Mouse (Mus musculus) intestine, postnatal 0 days (tissue): ENCODE data around the gene Elp4. TPM values are rescaled to one million over a fixed set of nuclear protein-coding genes. Genes with fewer than 3 reads are reported as not detected.

Source experiments
- ATAC-seq: fragments of 200-750 bp; cut with Nextera tagmentation; 2 replicates; pipeline ENCODE4 v1.8.0; 2017; ENCODE audit warnings: mild to moderate bottlenecking, moderate TSS enrichment, moderate library complexity
- H3K27ac ChIP-seq: fragments of 300-500 bp; sonication (generic); 2 replicates; pipeline ENCODE4 v1.5.1; 2014; ENCODE audit warnings: mild to moderate bottlenecking, low read depth, low read length, moderate library complexity
- H3K27me3 ChIP-seq: fragments of 300-500 bp; sonication (generic); replicated peaks from 2 replicates; pipeline ENCODE4 v1.6.1; 2014; ENCODE audit warnings: low read length, mixed read lengths; ENCODE audit not compliant: control insufficient read depth, insufficient read depth
- H3K36me3 ChIP-seq: fragments of 300-500 bp; sonication (generic); 2 replicates; pipeline ENCODE4 v1.6.1; 2014; ENCODE audit warnings: mild to moderate bottlenecking, moderate library complexity; ENCODE audit not compliant: control insufficient read depth, insufficient read depth
- H3K4me1 ChIP-seq: fragments of 300-500 bp; sonication (generic); replicated peaks from 2 replicates; pipeline ENCODE4 v1.6.1; 2014; ENCODE audit warnings: antibody characterized with exemption, low read length, mixed read lengths; ENCODE audit not compliant: control insufficient read depth, insufficient read depth
- H3K4me2 ChIP-seq: fragments of 300-500 bp; sonication (generic); replicated peaks from 2 replicates; pipeline ENCODE4 v1.6.1; 2014; ENCODE audit warnings: low read depth, mild to moderate bottlenecking, moderate library complexity
- H3K4me3 ChIP-seq: fragments of 300-500 bp; sonication (generic); 2 replicates; pipeline ENCODE4 v1.5.1; 2014; ENCODE audit warnings: low read depth, low read length
- H3K9ac ChIP-seq: fragments of 300-500 bp; sonication (generic); 2 replicates; pipeline ENCODE4 v1.6.1; 2014; ENCODE audit warnings: mild to moderate bottlenecking, low read depth, low read length
- H3K9me3 ChIP-seq: fragments of 300-500 bp; sonication (generic); 2 replicates; pipeline ENCODE4 v1.6.1; 2016; ENCODE audit warnings: mixed run types; ENCODE audit not compliant: control insufficient read depth
- CTCF ChIP-seq: sonication (generic); IDR thresholded peaks from 2 replicates; pipeline ENCODE4 v1.5.1; 2016; ENCODE audit warnings: low read depth, mild to moderate bottlenecking, control low read depth, antibody characterized with exemption, moderate library complexity
- WGBS: fragments of 180-500 bp; shearing (Covaris S2); extraction: QIAGEN DNeasy Blood & Tissue Kit; methylation state at CpG from one replicate; pipeline ENCODE4 v1.1.7; 2014; 5-methylcytosine and 5-hydroxymethylcytosine counted together
- polyA plus RNA-seq: library from polyadenylated mRNA; unstranded; fragments of >200 nt; fragmentation: Nextera tagmentation; extraction: Ambion mirVana; gene quantifications from 2 replicates; pipeline ENCODE4 v1.2.1, GENCODE M21; 2015

Elp4 gene
- polyA plus RNA-seq, 1 experiment from 2014 or later: 11.2 TPM

- no peak for ATAC-seq
- Histone ChIP-seq H3K9me3 (no peaks in the 10 kb centered on the region), H3K4me3 (no peak overlapping the region), H3K36me3 (no peaks in the 10 kb centered on the region), H3K27ac (no peak overlapping the region), H3K9ac (no peak overlapping the region), H3K27me3 (no peaks in the 10 kb centered on the region), H3K4me2 (no peak overlapping the region), H3K4me1 (no peaks in the 10 kb centered on the region)
- no peak for TF ChIP-seq CTCF
- 81% methylated on average over 8 of the region's 8 CpGs for WGBS
These were observed 188.8 kb downstream of the Elp4 start for GRCm38 (mm10) chr2:105715409-105716115.

- no peaks in the 10 kb centered on the region for H3K9me3 ChIP-seq
- no peak overlapping the region for H3K9ac ChIP-seq
- no peaks in the 10 kb centered on the region for H3K27me3 ChIP-seq
- H3K4me2 ChIP-seq: no peak overlapping the region
- TF ChIP-seq CTCF: no peak
- no peak overlapping the region for H3K27ac ChIP-seq
- 87% methylated on average over 3 of the region's 3 CpGs for WGBS
- H3K4me3 ChIP-seq: no peak overlapping the region
- H3K4me1 ChIP-seq: no peaks in the 10 kb centered on the region
- no peak for ATAC-seq
- no peaks in the 10 kb centered on the region for H3K36me3 ChIP-seq
These were observed 193.9 kb downstream of the Elp4 start for GRCm38 (mm10) chr2:105710511-105710910.

GRCm38 (mm10) chr2:105709126-105709525, 195.2 kb downstream of the Elp4 start:
- Histone ChIP-seq H3K9me3 (no peaks in the 10 kb centered on the region), H3K4me1 (no peaks in the 10 kb centered on the region), H3K9ac (no peak overlapping the region), H3K36me3 (no peaks in the 10 kb centered on the region), H3K4me2 (no peak overlapping the region), H3K4me3 (no peak overlapping the region), H3K27me3 (no peaks in the 10 kb centered on the region), H3K27ac (no peak overlapping the region)
- no peak for TF ChIP-seq CTCF
- 83% methylated on average over 3 of the region's 3 CpGs for WGBS
- no peak for ATAC-seq

GRCm38 (mm10) chr2:105705320-105705719, 199.0 kb downstream of the Elp4 start:
- H3K9me3 ChIP-seq: no peaks in the 10 kb centered on the region
- TF ChIP-seq CTCF: no peak

GRCm38 (mm10) chr2:105702586-105702985, 201.8 kb downstream of the Elp4 start:
- Histone ChIP-seq H3K9ac (no peak overlapping the region), H3K9me3 (no peaks in the 10 kb centered on the region), H3K27ac (no peak overlapping the region), H3K4me1 (no peaks in the 10 kb centered on the region), H3K27me3 (no peaks in the 10 kb centered on the region), H3K4me3 (no peak overlapping the region), H3K4me2 (no peak overlapping the region), H3K36me3 (no peaks in the 10 kb centered on the region; the same call in 1 of the 2 replicates)
- no peak for ATAC-seq
- WGBS: 67% methylated on average over 10 of the region's 10 CpGs
- no peak for TF ChIP-seq CTCF

More at GRCm38 (mm10) chr2:105705320-105705719, 199.0 kb downstream of the Elp4 start:
- H3K27me3 ChIP-seq: no peaks in the 10 kb centered on the region
- H3K9ac ChIP-seq: no peak overlapping the region
- H3K4me3 ChIP-seq: no peak overlapping the region
- H3K36me3 ChIP-seq: no peaks in the 10 kb centered on the region; the same call in 1 of the 2 replicates
- H3K27ac ChIP-seq: no peak overlapping the region
- H3K4me2 ChIP-seq: no peak overlapping the region
- H3K4me1 ChIP-seq: no peaks in the 10 kb centered on the region
- 59% methylated on average over 2 of the region's 2 CpGs for WGBS
- ATAC-seq: no peak

- H3K4me2 ChIP-seq: no peak overlapping the region
- 65% methylated on average over 4 of the region's 4 CpGs for WGBS
- H3K36me3 ChIP-seq: no peaks in the 10 kb centered on the region; the same call in 1 of the 2 replicates
- no peak overlapping the region for H3K4me3 ChIP-seq
- no peaks in the 10 kb centered on the region for H3K27me3 ChIP-seq
- ATAC-seq: no peak
- no peaks in the 10 kb centered on the region for H3K9me3 ChIP-seq
- no peak overlapping the region for H3K9ac ChIP-seq
- H3K27ac ChIP-seq: no peak overlapping the region
- H3K4me1 ChIP-seq: no peaks in the 10 kb centered on the region
- no peak for TF ChIP-seq CTCF
These were observed 202.6 kb downstream of the Elp4 start for GRCm38 (mm10) chr2:105701781-105702180.
